Mouse (Mus musculus) lung, adult 2 months (tissue): ENCODE measurements around the gene Znrf4.

Source experiments
- CTCF ChIP-seq: fragments of 200-500 bp; IDR thresholded peaks from 2 replicates; pipeline ENCODE4 v1.5.1; 2011; ENCODE audit warnings: mild to moderate bottlenecking, low read length, control low read depth; ENCODE audit not compliant: insufficient read depth
- POLR2A ChIP-seq: fragments of 200-500 bp; IDR thresholded peaks from 2 replicates; pipeline ENCODE4 v1.6.1; 2011; ENCODE audit warnings: low read depth, mild to moderate bottlenecking, control low read depth, low read length, borderline replicate concordance; ENCODE audit errors: extremely low read depth

DNA sequence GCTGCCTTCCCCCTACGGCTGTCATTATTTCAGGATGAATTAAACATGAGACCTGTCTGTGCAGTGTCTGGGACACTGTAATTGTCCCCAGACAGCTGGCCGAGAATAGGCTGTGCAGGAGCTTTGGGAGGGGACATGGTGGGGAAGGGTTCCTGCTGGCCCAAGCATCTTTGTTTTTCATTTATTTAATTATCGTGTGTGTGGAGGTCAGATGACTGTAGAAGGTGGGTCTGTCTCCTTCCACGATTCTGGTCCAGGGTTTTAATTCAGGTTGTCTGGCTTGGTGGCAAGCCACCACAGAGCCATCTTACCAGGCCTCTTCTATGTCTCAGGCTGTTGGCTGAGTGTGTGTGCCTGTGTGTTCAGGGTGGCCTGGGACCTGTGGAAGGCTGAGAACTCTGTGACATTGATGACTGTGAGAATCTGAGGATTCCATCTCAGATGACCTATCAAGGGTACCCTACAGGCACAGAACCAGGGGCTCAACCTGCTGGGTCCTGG is 36.4 kb upstream of the Znrf4 start:
- TF ChIP-seq POLR2A: no peak
- no peak for TF ChIP-seq CTCF
